Mouse (Mus musculus) olfactory bulb, adult 2 months (tissue): ENCODE results near the gene Shroom3.

Experiments used
- CTCF ChIP-seq: fragments of 200-500 bp; IDR thresholded peaks from 2 replicates; pipeline ENCODE4 v1.5.1; 2012; ENCODE audit warnings: low read depth, mild to moderate bottlenecking, low read length, moderate library complexity; ENCODE audit not compliant: insufficient read depth
- POLR2A ChIP-seq: fragments of 200-500 bp; IDR thresholded peaks from 2 replicates; pipeline ENCODE4 v1.6.1; 2012; ENCODE audit warnings: mild to moderate bottlenecking, low read depth, low read length, moderate library complexity; ENCODE audit not compliant: insufficient read depth

DNA sequence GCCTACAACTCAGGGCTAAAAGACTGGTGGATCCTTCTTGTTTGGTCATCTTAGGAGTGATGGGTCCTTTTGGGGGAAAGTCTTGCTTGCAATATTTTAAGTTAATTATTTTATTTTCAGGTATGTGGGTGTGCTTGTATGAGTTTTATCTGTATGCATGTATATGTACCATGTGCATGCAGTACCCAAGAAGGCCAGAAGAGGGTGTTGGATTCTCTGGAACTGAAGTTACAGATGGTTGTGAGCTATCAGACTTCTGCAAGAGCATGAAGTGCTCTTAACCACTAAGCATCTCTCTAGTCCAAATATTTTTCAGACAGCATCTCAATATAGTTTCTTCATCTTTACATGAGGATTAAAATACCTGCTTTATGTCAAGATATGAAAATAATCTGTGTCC lies 97.8 kb downstream of the Shroom3 start:
- TF ChIP-seq POLR2A (no peak), CTCF (no peak)
